Mouse (Mus musculus) intestine, postnatal 0 days (tissue): ENCODE results near the gene Haus4. TPM values are rescaled to one million over a fixed set of nuclear protein-coding genes. Genes with fewer than 3 reads are reported as not detected.

Source experiments
- ATAC-seq: fragments of 200-750 bp; cut with Nextera tagmentation; 2 replicates; pipeline ENCODE4 v1.8.0; 2017; ENCODE audit warnings: mild to moderate bottlenecking, moderate TSS enrichment, moderate library complexity
- H3K27ac ChIP-seq: fragments of 300-500 bp; sonication (generic); 2 replicates; pipeline ENCODE4 v1.5.1; 2014; ENCODE audit warnings: mild to moderate bottlenecking, low read depth, low read length, moderate library complexity
- H3K27me3 ChIP-seq: fragments of 300-500 bp; sonication (generic); replicated peaks from 2 replicates; pipeline ENCODE4 v1.6.1; 2014; ENCODE audit warnings: low read length, mixed read lengths; ENCODE audit not compliant: control insufficient read depth, insufficient read depth
- H3K36me3 ChIP-seq: fragments of 300-500 bp; sonication (generic); 2 replicates; pipeline ENCODE4 v1.6.1; 2014; ENCODE audit warnings: mild to moderate bottlenecking, moderate library complexity; ENCODE audit not compliant: control insufficient read depth, insufficient read depth
- H3K4me1 ChIP-seq: fragments of 300-500 bp; sonication (generic); replicated peaks from 2 replicates; pipeline ENCODE4 v1.6.1; 2014; ENCODE audit warnings: antibody characterized with exemption, low read length, mixed read lengths; ENCODE audit not compliant: control insufficient read depth, insufficient read depth
- H3K4me2 ChIP-seq: fragments of 300-500 bp; sonication (generic); replicated peaks from 2 replicates; pipeline ENCODE4 v1.6.1; 2014; ENCODE audit warnings: low read depth, mild to moderate bottlenecking, moderate library complexity
- H3K4me3 ChIP-seq: fragments of 300-500 bp; sonication (generic); 2 replicates; pipeline ENCODE4 v1.5.1; 2014; ENCODE audit warnings: low read depth, low read length
- H3K9ac ChIP-seq: fragments of 300-500 bp; sonication (generic); 2 replicates; pipeline ENCODE4 v1.6.1; 2014; ENCODE audit warnings: mild to moderate bottlenecking, low read depth, low read length
- H3K9me3 ChIP-seq: fragments of 300-500 bp; sonication (generic); 2 replicates; pipeline ENCODE4 v1.6.1; 2016; ENCODE audit warnings: mixed run types; ENCODE audit not compliant: control insufficient read depth
- CTCF ChIP-seq: sonication (generic); IDR thresholded peaks from 2 replicates; pipeline ENCODE4 v1.5.1; 2016; ENCODE audit warnings: low read depth, mild to moderate bottlenecking, control low read depth, antibody characterized with exemption, moderate library complexity
- WGBS: fragments of 180-500 bp; shearing (Covaris S2); extraction: QIAGEN DNeasy Blood & Tissue Kit; methylation state at CpG from one replicate; pipeline ENCODE4 v1.1.7; 2014; 5-methylcytosine and 5-hydroxymethylcytosine counted together
- polyA plus RNA-seq: library from polyadenylated mRNA; unstranded; fragments of >200 nt; fragmentation: Nextera tagmentation; extraction: Ambion mirVana; gene quantifications from 2 replicates; pipeline ENCODE4 v1.2.1, GENCODE M21; 2015

The Haus4 gene
- polyA plus RNA-seq, 1 experiment from 2014 or later: 28.2 TPM

GRCm38 (mm10) chr14:54509774-54510173 is 44.6 kb downstream of the Haus4 start:
- WGBS: 83% methylated on average over 9 of the region's 9 CpGs
- Histone ChIP-seq H3K4me1 (no peaks in the 10 kb centered on the region), H3K27me3 (no peaks in the 10 kb centered on the region), H3K4me2 (no peak overlapping the region), H3K9ac (no peak overlapping the region), H3K36me3 (peaks cover 85% of the 10 kb centered on the region), H3K4me3 (no peak overlapping the region), H3K9me3 (no peaks in the 10 kb centered on the region), H3K27ac (no peak overlapping the region)
- TF ChIP-seq CTCF: no peak
- no peak for ATAC-seq

DNA sequence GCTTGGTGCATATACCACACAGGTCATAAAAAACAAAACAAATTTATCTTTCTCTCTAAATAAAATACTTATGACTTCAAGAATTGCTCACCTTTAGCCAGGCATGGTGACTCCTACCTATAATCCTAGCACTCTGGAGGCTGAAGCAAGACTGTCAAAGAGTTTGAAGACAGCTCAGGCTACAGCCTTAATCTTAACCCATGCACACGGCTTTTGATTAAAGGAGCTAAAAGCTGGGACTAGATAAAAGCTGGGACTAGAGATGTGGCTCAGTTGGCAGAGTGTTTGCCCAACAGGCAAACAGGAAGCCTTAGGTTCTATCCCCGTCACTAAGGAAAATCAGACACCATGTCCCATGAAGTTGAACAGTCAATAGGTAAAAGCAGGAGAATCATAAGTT is 51.3 kb downstream of the Haus4 start:
- no peak for ATAC-seq
- Histone ChIP-seq H3K27me3 (no peaks in the 10 kb centered on the region), H3K9ac (no peak overlapping the region), H3K36me3 (peaks cover 19% of the 10 kb centered on the region), H3K4me3 (no peak overlapping the region), H3K4me1 (no peaks in the 10 kb centered on the region), H3K9me3 (peaks cover 5% of the 10 kb centered on the region; the same call in 1 of the 2 replicates), H3K4me2 (no peak overlapping the region), H3K27ac (no peak overlapping the region)
- no peak for TF ChIP-seq CTCF
- 59% methylated on average over 2 of the region's 2 CpGs for WGBS

DNA sequence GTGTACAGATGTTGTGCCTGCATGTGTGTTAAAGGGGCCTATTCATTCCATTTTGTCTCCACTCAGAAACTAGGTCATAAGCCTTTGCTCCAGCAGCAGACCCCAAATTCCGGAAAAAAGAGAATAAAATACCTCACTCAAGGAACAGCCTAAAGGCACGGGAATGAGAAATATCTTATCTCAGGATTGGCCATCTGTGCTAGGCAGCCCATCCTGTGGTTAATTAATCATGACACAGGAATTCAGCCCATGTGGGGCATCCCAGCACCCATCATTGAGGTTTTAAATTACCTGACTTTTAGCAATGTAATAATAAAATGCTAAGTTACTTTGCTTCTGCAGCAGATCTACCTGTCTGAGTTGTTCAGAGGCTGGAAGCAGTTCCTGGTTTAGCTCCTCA is 53.1 kb downstream of the Haus4 start:
- H3K27me3 ChIP-seq: no peaks in the 10 kb centered on the region
- ATAC-seq: no peak
- H3K36me3 ChIP-seq: 0 out of 2 replicates have a peak, but pooled peaks cover 2% of the 10 kb centered on the region
- peaks cover 5% of the 10 kb centered on the region; the same call in 1 of the 2 replicates for H3K9me3 ChIP-seq
- no peak overlapping the region for H3K9ac ChIP-seq
- no peak overlapping the region for H3K27ac ChIP-seq
- H3K4me2 ChIP-seq: no peak overlapping the region
- TF ChIP-seq CTCF: no peak
- no peak overlapping the region for H3K4me3 ChIP-seq
- 63% methylated on average over 2 of the region's 2 CpGs for whole genome bisulfite sequencing
- no peaks in the 10 kb centered on the region for H3K4me1 ChIP-seq

DNA sequence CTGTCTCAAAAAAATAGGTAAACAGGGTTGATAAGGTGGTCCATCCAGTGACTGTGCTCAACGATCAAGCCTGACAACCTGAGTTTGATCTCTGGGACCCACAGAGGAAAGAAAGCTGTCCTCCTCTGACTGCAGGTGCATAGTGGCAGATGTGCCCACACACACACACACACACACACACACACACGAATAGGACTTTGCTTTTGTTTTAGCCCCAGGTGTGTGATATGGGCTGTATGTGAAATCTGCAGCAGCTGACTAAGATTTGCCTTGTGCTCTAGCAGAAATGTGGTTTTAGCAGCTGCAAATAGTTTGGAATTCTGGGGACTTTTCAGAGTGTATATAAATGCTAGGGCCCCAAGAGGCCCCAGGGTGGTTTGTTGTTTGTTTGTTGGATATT is 55.1 kb downstream of the Haus4 start:
- Histone ChIP-seq H3K9me3 (peaks cover 5% of the 10 kb centered on the region; the same call in 1 of the 2 replicates), H3K9ac (no peak overlapping the region), H3K4me1 (no peaks in the 10 kb centered on the region), H3K4me2 (no peak overlapping the region), H3K4me3 (no peak overlapping the region), H3K27ac (no peak overlapping the region), H3K36me3 (no peaks in the 10 kb centered on the region), H3K27me3 (no peaks in the 10 kb centered on the region)
- 54% methylated on average over 2 of the region's 2 CpGs for whole genome bisulfite sequencing
- ATAC-seq: no peak
- TF ChIP-seq CTCF: no peak

DNA sequence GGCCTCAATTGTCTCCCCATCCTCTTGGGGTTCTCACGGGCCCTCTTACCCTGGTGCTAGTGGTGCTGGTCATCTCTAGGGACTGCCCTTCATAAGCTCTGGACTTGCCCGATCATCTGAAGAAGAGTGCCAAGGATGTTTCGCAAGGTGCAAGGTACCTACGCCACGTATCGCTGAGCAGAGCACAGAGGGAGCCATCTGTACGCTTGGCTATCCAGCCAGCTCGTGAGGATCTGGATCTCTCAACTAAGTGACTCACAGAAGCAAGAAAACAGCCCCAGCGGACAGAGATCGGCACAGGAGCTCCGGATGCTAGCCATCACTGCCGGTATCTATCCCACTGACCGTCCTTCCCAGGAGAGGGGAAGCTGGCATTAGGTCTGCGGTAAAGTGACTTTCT is 57.7 kb downstream of the Haus4 start:
- H3K9me3 ChIP-seq: peaks cover 4% of the 10 kb centered on the region; the same call in 1 of the 2 replicates
- H3K36me3 ChIP-seq: no peaks in the 10 kb centered on the region
- 85% methylated on average over 14 of the region's 14 CpGs for WGBS
- H3K4me3 ChIP-seq: no peak overlapping the region
- H3K27ac ChIP-seq: no peak overlapping the region
- no peak overlapping the region for H3K9ac ChIP-seq
- ATAC-seq: no peak
- no peak overlapping the region for H3K4me2 ChIP-seq
- H3K4me1 ChIP-seq: no peaks in the 10 kb centered on the region
- TF ChIP-seq CTCF: no peak
- H3K27me3 ChIP-seq: no peaks in the 10 kb centered on the region

- peak; percentile 97 for TF ChIP-seq CTCF
- Histone ChIP-seq H3K36me3 (no peaks in the 10 kb centered on the region), H3K4me1 (no peaks in the 10 kb centered on the region), H3K9ac (no peak overlapping the region), H3K4me2 (no peak overlapping the region), H3K4me3 (no peak overlapping the region), H3K27me3 (no peaks in the 10 kb centered on the region), H3K9me3 (no peaks in the 10 kb centered on the region), H3K27ac (no peak overlapping the region)
- no peak for ATAC-seq
- WGBS: 0% methylated on average over 3 of the region's 3 CpGs
Measured at GRCm38 (mm10) chr14:54494234-54494633, 60.2 kb downstream of the Haus4 start.

GRCm38 (mm10) chr14:54493236-54493635 is 61.2 kb downstream of the Haus4 start:
- 86% methylated on average over 5 of the region's 5 CpGs for WGBS
- H3K4me2 ChIP-seq: no peak overlapping the region
- H3K27me3 ChIP-seq: no peaks in the 10 kb centered on the region
- no peak overlapping the region for H3K9ac ChIP-seq
- no peaks in the 10 kb centered on the region for H3K4me1 ChIP-seq
- H3K4me3 ChIP-seq: no peak overlapping the region
- no peaks in the 10 kb centered on the region for H3K9me3 ChIP-seq
- no peak for TF ChIP-seq CTCF
- no peak for ATAC-seq
- no peak overlapping the region for H3K27ac ChIP-seq
- H3K36me3 ChIP-seq: no peaks in the 10 kb centered on the region
